Mouse (Mus musculus) gastrocnemius, postnatal 25 days (tissue): ENCODE measurements around the gene Tspan18. TPM values are rescaled to one million over a fixed set of nuclear protein-coding genes. Genes with fewer than 3 reads are reported as not detected.

Experiments
- DNase-seq: peaks from one replicate; pipeline ENCODE4 v3.0.0; 2022
- total RNA-seq, 2 experiments: library from RNA; stranded (reverse); gene quantifications; 1 replicate in 1 of 2; 2 replicates in 1 of 2; pipeline ENCODE4 v1.2.3; 2021

The Tspan18 gene
- total RNA-seq, 2 experiments from 2014 or later, result 3.8 TPM

- DNase-seq, result no peak
Observed at GRCm38 (mm10) chr2:93291186-93291926, 42.9 kb downstream of the Tspan18 start.

GRCm38 (mm10) chr2:93290345-93291118 is 43.8 kb downstream of the Tspan18 start:
- DNase-seq, result no peak

DNA sequence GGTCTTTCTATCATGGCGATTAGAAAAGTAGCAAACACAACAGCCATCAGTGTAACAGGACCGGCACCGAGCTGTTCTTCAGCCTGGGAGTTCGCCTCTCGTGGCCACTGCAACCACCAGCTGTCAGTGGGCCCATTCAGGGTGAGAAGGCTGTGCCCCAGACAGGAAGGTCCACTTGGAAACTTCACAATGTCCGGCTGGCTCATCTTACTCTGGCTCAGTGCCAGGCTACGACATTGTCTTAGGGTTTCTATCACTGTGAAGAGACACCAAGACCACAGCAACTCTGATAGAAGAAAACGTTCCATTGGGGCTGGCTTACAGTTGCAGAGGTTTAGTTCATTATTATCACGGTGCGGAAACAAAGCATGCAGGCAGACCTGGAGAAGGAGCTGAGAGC is 45.1 kb downstream of the Tspan18 start:
- no peak for DNase-seq

DNA sequence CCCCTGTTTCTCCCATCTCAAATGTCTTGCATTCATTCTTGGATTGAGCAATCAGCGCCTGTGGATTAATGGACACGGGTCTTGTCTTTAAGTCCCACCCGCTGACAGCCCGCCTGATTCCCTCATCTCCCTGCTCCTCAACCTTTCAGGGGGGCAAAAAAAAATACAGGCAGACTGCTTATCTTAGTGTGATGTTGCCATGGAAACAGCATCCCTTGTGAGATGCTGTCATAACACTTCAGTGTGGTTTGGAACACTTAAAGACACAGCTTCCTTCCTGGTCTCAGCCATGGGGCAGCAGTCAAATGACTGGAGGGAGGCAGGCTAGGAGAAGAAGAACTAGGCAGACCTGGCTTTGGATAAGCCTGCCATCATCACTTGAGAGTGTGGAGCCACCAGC is 47.0 kb downstream of the Tspan18 start:
- no peak for DNase-seq

GRCm38 (mm10) chr2:93286742-93287141 is 47.6 kb downstream of the Tspan18 start:
- DNase-seq, result no peak

DNA sequence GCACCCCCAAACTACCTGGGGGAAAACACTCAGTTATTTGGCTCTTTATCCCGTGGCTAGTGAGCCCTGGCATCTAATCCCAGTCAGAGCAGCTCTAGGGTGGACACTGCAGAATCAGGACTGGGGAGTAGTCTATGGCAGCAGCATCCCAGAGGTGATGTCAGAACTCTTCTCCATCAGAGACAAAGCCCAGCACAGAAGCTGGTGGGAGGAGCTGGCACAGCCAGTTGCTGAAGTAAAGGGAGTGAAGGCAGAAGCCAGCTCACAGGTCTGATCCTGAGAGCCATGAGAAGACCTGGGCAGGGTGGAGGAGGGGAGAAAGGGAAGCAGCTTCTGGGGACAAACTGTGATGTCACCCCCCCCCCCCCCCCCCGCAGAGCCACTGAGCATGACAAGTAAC is 48.0 kb downstream of the Tspan18 start:
- DNase-seq, result no peak

- DNase-seq, result no peak
Observed at GRCm38 (mm10) chr2:93285842-93286241, 48.5 kb downstream of the Tspan18 start.

- no peak for DNase-seq
Observed at GRCm38 (mm10) chr2:93284625-93285024, 49.7 kb downstream of the Tspan18 start.

DNA sequence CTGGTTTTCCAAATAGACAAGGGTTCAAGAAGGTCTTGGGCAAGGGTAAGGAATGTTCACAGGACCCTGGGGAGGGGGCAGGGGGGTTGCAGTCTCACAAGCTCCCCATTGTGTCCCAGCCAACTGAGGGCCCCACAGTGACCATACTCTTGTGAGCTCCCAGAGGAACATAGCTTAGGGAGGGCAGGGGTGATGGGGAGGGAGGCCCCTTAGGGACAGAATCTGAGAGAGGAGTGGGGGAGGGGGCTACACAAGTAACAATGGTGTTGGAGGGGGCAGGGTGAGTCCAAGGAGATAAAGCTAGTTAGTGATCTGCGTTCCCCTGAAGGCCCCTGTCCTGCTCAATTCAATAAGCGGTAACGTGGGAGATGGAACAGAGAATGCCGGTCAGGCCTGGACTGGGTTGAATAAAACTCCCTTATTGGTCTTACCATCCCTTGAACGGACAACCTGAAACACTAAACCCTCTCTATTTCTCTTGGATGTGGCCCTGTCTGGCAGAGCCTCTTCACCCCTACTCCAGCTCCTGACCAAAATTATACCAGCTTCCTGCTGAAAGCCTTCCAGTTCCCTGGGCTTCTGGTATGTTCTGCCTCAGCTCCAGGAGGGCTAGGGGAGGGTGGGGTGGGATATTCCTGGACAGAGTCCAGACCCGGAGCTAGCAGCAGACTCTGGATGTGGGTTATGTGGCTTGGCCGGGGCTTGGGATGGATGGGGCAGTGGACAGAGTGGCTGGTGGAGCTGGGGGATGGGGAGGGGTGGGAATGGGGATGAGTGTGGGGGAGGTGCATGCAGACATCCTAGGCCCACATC is 50.6 kb downstream of the Tspan18 start:
- DNase-seq, result no peak

GRCm38 (mm10) chr2:93282636-93283035 is 51.7 kb downstream of the Tspan18 start:
- DNase-seq, result no peak

DNA sequence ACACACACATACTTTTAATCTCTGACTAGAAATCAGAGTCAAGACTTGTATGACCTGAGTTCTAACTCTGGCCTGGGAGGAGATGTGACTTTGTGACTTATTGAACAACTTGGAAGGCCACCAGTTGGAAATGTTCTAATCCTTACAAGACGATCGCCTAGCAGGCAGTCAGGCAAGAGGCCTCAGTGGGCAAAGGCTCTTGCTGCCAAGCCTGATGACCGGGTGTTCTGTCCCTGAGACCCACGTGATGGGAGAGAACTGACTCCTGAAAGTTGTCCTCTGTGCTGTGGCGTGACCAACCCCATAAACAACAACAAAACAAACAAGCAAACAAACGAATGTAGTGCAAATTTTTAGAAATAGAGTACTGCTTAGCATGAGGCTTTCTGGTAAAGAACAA is 52.8 kb downstream of the Tspan18 start:
- no peak for DNase-seq

GRCm38 (mm10) chr2:93280117-93280620 is 54.1 kb downstream of the Tspan18 start:
- no peak for DNase-seq

- peak; percentile 38 for DNase-seq
Observed at GRCm38 (mm10) chr2:93278181-93278975, 55.9 kb downstream of the Tspan18 start.

- DNase-seq, result peak; percentile 15
Observed at GRCm38 (mm10) chr2:93277486-93277885, 56.8 kb downstream of the Tspan18 start.

DNA sequence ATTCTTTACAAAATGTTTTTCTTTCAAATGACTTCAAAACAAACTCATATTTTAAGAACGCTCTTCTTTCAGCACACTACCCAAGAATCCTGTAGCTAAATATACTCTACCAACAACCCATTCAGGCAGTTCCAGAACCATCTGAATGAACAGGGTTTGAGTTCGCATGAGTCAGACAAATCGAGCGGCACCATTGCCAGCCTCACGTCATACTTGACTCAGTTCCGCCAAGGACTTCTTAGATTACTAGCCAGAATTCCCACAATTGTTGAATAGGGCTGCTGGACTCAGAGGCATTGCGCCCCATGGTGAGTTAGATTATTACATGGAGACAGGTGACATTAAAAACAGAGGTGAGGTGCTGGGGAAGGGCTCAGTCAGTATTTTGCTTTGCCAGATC is 58.3 kb downstream of the Tspan18 start:
- no peak for DNase-seq

DNA sequence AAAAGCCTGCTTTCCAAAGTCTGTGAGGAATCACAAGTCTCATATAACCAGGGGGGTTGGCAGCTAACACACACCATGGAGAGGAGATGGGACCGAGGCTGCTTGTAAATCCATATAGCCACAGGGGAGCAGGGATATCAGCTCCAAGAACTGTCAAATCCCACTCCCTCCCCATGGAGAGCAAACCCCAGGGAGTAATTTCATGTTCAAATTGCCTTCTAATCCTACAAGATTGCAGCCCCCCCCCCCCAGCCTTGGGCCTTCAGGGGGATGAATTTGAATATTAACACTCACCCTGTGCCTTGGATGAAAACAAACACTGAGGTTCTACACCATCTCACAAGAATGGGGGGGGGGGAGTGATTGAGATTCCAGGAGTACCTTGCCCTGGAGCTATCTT is 60.4 kb downstream of the Tspan18 start:
- no peak for DNase-seq

GRCm38 (mm10) chr2:93270083-93270482 is 64.2 kb downstream of the Tspan18 start:
- no peak for DNase-seq

- DNase-seq, result no peak
Observed at GRCm38 (mm10) chr2:93269611-93270010, 64.7 kb downstream of the Tspan18 start.

GRCm38 (mm10) chr2:93268711-93269270 is 65.5 kb downstream of the Tspan18 start:
- peak; percentile 46 for DNase-seq

- no peak for DNase-seq
Observed at GRCm38 (mm10) chr2:93267791-93268190, 66.5 kb downstream of the Tspan18 start.

GRCm38 (mm10) chr2:93266565-93267169 is 67.6 kb downstream of the Tspan18 start:
- DNase-seq, result no peak
